Mouse (Mus musculus) spleen, postnatal 36 days (tissue): ENCODE results near the gene 9130230L23Rik.

Source experiments
- DNase-seq, 2 experiments: peaks; one replicate each; pipeline ENCODE4 v3.0.0; 2022; ENCODE audit warnings: low spot score in 2 of 2, mixed read lengths in 1 of 2

The 9130230L23Rik gene

GRCm38 (mm10) chr5:66004134-66004925, at the start of gene 9130230L23Rik:
9130230L23Rik (minus strand) TSS chr5:66004285.
- DNase-seq = no peak

- DNase-seq = no peak
Measured at GRCm38 (mm10) chr5:66052777-66053548, 48.9 kb upstream of the 9130230L23Rik start.

- no peak for DNase-seq
Measured at GRCm38 (mm10) chr5:66050841-66051240, 46.8 kb upstream of the 9130230L23Rik start.

- no peak for DNase-seq
Measured at GRCm38 (mm10) chr5:66046356-66046755, 42.3 kb upstream of the 9130230L23Rik start.

GRCm38 (mm10) chr5:66043897-66044296, 39.8 kb upstream of the 9130230L23Rik start:
- no peak for DNase-seq

GRCm38 (mm10) chr5:66042651-66043340, 38.7 kb upstream of the 9130230L23Rik start:
- DNase-seq = no peak

- DNase-seq = no peak
Measured at GRCm38 (mm10) chr5:66040744-66041279, 36.7 kb upstream of the 9130230L23Rik start.

- DNase-seq = no peak
Measured at GRCm38 (mm10) chr5:66039813-66040212, 35.7 kb upstream of the 9130230L23Rik start.

- no peak for DNase-seq
Measured at GRCm38 (mm10) chr5:66037066-66037465, 33.0 kb upstream of the 9130230L23Rik start.

- DNase-seq = no peak
Measured at GRCm38 (mm10) chr5:66036440-66037054, 32.5 kb upstream of the 9130230L23Rik start.

- no peak for DNase-seq
Measured at GRCm38 (mm10) chr5:66034375-66035195, 30.5 kb upstream of the 9130230L23Rik start.

GRCm38 (mm10) chr5:66032826-66033225, 28.7 kb upstream of the 9130230L23Rik start:
- DNase-seq = no peak

- no peak for DNase-seq
Measured at GRCm38 (mm10) chr5:66031699-66032098, 27.6 kb upstream of the 9130230L23Rik start.

- DNase-seq = no peak
Measured at GRCm38 (mm10) chr5:66028232-66028631, 24.1 kb upstream of the 9130230L23Rik start.

GRCm38 (mm10) chr5:66027206-66027605, 23.1 kb upstream of the 9130230L23Rik start:
- DNase-seq = no peak

- DNase-seq = no peak
Measured at GRCm38 (mm10) chr5:66026796-66027195, 22.7 kb upstream of the 9130230L23Rik start.

- DNase-seq = no peak
Measured at GRCm38 (mm10) chr5:66015449-66015961, 11.4 kb upstream of the 9130230L23Rik start.

- DNase-seq = no peak
Measured at GRCm38 (mm10) chr5:66014437-66014836, 10.4 kb upstream of the 9130230L23Rik start.

- DNase-seq = no peak
Measured at GRCm38 (mm10) chr5:66013999-66014398, 9.9 kb upstream of the 9130230L23Rik start.

- no peak for DNase-seq
Measured at GRCm38 (mm10) chr5:66008245-66008967, 4.3 kb upstream of the 9130230L23Rik start.
